Mouse (Mus musculus): ENCODE results near the gene Hadha.

The Hadha gene

DNA sequence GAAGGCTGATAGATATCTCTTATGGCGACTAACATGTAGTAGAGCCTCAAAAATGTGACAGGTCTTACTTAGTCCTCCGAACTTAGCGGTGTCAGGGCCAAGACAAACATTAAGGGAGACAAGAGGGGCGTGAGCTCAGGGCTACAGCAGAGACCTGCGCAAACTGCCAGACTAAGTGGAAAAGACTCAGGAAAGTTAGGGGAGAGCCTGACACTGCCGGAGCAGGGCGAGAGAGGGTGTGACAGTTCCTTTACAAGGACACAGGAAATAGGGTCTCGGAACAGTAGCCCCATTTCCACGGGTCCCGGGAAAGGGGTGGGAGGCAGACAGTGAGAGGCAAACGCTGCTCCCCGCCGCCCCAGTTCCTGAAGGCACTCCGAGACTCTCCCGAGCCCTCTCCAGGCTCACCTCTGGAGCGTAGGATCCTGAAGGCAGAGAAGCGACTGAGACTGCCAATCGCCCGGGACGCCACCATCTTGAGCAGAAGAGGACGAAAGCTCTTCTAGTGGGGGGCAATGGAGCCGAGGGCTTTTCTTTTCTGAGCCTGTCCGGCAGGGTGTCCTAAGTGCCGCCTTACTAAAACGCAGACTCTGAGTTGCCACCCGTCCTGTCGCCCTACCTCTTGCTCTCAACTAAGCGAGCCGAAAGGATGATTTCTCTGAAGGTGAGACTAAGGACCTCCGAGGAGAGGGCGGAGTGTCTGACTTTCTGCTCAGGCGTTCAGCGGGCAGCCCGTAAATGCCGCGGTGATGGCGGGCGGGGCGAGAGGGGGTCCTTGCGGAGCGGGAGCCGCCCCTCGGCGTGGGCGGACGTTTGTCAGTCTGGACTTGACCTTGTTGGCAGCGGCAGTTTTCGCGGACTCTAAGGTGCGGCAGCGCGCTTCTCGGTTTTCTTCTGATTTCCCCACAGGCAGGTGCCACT lies at the start of gene Hadha, which contains the start of gene Hadhb:
Gene Hadha, minus strand, starts transcription at position 689 of the 921 bp plus-strand sequence.
Gene Hadhb, plus strand, starts transcription at position 775 of the 921 bp plus-strand sequence.
- peak; percentile 95 for DNase-seq (ENCODE audit: low read depth)

DNA sequence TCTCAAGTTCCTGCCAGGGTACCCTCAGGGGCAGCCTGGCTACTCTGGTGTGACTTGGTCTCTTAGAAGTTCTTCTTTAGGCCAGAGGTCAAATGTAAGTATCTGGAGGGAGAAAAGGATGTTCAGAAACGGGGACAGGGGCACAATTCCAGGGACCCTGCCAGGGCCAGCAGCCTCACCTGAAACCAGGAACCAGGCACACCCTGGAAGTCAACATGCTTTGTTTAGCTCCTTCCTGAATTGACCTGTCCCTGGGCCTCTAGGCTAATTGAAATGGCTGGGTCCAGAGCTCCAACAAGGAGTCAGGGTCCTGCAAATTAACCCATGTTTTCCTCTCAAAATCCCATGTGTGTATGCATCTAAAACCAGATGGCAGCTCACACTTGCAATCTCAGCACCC lies 49.5 kb upstream of the Hadha start:
- no peak for DNase-seq (ENCODE audit: low read depth)

DNA sequence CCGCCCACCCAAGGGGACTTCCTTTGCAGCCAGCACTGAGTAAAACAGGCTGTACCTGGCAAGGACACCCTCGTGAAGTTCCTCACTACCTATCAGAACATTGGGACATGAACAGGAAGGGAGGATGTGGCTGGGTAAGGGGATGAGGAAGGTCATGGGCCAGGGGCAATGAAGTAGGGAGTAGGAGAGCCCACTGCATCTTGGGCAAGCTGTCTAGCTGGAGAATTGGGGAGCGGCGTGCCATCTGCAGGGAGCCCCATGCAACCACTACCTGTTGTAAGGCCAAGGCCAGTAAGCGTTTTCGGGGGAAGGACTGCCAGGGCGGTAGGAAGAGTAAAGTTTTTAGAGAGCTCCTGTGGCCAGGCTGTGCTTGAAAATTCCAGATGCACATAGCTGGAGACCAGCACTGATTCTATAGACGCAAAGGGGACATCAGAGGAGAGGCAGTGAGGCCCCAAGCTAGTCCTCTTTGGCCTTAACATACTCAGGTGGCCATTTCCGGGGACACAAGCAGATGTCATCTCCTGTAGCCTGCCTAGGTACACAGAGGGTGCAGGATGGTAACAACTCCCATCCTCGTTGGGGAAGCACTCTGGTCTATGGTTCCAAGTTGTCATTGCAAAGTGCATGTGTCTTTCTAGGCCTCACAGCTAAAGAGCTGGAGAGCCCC lies 48.4 kb upstream of the Hadha start:
- DNase-seq (ENCODE audit: low read depth): no peak

DNA sequence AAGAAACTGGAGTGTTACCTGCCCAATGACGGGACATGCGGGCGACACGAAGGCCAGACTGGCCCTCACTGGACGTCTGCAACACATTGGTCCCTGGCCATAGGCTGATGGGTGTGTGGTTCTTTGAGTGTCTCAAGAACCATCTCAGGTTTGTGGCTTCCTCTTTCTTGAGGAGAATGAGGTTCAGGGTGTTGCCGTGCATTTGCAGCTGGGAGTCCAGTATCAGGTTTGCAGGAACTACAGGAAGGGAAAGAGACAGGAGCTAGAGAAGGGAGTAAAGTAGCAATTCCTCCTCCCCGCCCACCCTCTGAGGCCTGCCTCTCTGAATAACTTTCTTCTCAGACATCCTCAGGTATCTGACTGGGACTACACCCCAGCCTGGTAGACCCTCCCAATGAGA lies 47.3 kb upstream of the Hadha start:
- no peak for DNase-seq (ENCODE audit: low read depth)

DNA sequence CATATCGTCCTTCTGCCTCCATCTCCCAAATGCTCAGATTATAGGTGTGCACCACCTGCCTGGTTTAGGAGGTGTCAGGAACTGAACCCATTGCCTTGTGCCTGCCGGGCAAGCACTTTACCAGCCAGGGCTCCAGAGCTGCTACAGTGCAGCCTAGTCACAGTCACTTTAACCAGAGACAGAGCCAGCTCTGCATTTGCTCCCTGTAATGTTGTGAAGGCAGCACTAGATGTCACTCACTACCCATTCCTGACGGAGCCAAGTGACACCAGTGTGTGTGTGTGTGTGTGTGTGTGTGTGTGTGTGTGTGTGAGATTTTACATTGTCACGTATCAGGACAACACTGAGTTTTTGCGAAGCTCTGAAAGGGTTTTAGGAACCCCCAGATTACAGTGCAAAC lies 46.6 kb upstream of the Hadha start:
- peak; percentile 65 for DNase-seq (ENCODE audit: low read depth)

DNA sequence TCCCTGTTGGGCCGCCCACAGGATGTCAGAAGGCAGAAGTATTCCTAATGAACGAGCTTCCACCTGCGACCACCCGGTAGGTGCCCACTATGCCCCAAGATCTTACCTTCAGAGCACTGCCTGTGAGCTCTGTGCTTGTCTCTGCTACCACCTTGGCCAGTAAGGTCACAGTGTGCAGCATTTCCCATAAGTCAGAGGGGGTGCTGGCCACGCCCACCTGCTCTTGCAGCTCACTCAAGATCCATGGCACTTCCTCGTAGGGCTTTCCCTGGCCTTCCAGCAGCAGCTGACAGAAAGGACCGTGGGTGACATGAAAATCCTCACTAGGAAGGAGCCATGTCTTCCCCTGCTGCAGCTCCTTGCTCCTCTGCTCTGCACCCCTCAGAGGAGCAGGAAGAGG lies 43.3 kb upstream of the Hadha start:
- DNase-seq (ENCODE audit: low read depth): no peak

DNA sequence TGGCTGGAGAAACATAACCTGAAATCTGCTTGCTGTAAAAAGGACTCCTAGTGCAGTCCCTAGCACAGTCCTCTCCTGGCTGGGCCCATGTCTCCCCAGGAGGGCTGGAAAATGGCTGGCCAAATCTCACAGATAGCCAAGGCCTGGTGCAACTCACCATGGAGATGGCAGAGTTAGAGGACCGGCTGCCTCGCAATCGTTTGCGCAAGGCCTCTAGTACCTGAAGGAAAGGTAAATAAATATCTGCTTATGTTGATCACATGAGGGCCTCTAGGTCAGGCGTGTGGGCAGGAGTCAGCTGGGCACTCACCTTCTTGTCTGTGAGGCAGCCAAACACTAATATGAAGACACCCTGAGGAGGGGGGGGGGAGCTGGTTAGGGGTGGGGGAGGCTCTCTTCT lies 40.4 kb upstream of the Hadha start:
- no peak for DNase-seq (ENCODE audit: low read depth)

DNA sequence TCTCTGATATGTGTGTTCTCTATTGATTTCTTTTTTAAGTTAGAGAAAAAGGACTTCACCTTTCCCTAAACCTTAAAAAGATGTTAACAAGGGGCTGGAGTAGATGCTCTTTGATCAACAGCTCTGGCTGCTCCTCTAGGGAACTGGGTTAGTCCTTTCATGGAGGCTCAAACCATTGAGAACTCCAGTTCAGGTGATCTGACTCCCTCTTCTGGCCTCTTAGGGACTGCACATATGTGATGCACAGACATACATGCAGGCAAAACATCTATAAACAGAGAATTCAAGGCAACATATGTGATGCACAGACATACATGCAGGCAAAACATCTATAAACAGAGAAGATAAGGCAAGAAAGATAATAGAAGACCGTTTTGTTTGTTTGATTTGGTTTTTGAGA lies 37.5 kb upstream of the Hadha start:
- peak; percentile 37 for DNase-seq (ENCODE audit: low read depth)

DNA sequence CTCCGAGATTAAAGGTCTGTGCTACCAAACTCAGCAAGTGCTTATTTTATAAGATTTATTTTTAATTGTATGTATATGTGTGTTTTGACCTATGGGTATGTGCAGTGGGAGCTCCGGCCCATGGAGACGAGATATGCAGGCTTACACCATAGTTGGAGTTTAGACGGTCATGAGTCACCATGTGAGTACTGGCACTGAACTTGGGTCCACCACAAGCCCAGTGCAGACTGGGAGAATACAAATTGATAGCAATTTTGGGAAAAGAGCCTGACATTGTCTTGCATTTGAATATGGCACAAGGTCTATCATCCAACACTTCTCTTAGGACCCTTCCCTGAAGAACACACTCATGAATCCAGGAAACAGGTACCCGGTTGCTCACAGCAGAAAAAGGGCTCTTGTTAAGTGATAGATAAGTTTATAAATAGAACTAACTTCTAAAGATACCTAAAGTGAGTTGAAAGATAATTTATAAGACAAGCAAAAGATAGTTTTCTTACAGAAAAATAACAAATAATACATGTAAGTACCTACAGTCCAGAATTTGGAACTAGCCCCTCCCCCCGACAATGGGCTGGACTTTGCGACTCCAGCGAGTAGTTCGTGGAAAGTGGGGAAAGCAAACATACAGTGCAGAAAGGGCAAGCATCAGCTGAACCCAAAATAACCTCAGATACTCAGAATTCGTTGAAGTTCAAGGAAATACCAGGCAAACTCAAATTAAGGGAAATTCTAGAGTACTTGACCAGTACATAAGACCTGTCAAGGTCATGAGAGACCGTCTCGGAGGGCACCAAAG lies 32.9 kb upstream of the Hadha start:
- peak; percentile 21 for DNase-seq (ENCODE audit: low read depth)

DNA sequence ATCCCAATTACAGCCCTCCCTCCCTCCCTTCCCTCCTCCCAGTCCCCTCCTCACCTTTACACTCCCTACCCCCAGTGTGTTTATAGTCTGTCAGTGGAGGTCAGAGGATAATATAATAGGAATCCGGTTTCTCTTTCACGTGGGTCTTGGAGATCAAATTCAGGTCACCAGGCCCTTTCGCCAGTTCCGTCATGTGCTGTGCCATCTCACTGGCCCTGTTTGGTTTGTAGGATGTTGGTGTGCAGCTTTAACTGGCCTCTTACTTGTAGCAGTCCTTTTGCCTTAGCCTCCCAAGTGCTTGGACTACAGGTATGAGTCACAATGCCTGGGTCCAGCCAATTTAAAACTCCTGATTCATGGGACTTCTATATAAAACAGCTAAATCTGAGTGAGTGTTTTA lies 20.8 kb upstream of the Hadha start:
- peak; percentile 55 for DNase-seq (ENCODE audit: low read depth)

DNA sequence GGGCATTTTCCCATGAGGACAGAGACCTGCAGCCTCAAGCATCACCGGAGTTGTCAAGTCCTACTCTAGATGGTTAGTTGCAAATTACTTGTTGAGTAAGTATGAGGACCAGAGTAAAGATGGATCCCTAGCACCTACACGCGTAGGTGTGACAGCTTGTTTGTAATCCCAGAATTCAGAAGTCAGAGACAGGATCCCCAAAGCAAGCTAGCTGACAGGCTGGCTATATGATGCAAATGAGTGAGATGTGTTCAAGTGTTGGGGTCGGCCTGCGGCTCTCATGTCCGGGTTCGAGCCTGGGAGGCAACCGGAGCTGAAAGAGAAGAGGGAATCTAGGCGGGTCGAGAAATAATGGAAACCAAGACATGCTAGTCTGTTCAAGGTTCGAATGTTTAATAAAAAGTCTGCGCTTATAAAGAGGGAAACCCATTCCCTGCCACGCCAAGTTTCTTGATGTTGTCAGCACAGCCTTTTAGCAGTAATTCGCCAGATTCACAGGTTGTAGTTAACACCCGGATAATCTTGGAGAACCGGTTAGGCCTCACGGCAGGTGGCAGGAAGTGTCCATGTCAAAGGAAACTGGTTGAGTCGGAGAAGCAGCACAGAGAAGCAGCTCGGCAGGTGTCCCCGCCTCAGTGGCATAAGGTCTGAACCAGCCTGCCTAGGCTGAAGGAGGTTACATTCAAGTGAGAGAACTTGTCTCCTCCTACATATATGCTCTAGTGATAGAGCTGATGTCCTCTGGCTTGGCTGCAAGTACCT lies 18.1 kb upstream of the Hadha start:
- no peak for DNase-seq (ENCODE audit: low read depth)

DNA sequence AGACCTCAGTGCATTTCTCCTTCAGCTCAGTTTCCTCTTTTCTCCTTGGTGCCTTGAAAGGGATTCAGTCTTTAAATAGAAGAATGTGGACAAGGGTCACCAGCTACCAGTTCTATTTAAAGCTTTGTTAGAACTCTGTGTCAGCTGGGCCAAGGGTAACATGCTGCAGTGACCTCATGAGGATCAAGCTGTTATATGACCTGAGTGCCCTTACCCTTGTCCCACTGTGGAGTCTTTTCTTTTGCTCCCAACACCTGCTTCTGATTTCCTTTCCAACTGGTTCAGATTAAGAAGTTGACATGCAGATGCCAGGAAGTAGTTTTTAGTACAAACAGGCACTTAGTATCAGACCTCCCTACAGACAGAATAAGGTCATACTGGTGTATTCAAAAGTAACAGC lies 17.2 kb upstream of the Hadha start:
- peak; percentile 6 for DNase-seq (ENCODE audit: low read depth)

DNA sequence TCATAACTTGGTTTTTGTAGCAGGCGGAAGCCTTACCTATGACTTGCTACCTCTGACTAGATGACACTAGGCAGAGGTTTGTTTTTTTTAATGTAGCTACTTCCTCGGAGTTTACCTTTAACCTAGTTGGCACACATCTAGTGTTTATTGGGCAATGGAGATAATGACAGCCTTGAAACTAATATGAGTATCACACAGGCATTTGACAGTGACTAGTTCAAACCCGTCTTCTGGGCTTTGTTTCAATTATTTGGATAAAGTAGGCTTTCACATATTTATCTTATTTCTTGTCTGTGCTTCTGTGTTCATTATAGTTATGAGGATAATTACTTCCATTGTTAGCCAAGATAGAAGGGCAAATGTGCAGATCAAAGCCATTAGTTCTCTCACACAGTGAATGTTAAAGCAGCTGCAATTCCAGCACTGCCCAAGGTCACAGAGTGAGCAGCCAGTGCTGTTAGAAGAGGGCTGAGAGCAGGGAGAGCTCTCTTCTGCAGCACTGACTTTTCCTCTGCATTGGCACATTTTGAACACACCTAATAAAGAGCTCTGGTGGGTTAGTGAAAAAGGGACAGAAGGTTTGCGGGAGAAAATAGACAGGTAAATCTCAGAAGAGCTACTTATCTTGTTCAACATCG lies 15.5 kb upstream of the Hadha start:
- no peak for DNase-seq (ENCODE audit: low read depth)

DNA sequence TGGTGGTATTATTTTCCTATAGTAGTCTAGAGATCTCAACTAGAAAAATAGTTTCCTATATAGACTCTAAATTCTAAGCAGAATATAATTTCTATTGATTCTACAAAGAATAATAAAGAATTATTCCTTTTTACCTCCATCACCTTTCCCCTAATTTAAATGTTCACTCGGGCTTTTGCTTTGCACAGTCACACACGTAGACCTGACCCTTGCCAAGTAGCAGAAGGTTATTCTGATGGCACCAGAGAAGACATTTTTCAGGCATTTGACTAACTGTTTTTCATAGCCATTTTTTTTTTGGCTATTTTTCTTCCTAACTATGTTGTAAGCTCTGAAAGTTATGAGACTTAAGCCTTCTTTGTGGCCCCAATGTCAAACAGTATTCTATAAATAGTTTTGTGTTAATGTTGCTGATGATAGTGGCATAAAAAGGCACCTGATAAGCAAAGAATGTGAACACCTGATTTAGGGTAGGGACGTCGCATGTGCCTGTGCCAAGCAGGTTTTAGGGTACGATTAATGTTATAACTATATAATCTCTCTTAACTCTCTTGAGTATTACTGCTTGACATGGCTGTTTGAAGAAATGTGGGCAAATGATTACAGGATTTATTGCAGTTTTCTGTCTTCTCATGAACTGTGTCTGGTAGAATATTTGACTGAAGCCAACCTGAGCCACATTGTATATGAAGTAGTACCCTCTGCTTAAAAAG lies 10.4 kb upstream of the Hadha start:
- DNase-seq (ENCODE audit: low read depth): no peak

DNA sequence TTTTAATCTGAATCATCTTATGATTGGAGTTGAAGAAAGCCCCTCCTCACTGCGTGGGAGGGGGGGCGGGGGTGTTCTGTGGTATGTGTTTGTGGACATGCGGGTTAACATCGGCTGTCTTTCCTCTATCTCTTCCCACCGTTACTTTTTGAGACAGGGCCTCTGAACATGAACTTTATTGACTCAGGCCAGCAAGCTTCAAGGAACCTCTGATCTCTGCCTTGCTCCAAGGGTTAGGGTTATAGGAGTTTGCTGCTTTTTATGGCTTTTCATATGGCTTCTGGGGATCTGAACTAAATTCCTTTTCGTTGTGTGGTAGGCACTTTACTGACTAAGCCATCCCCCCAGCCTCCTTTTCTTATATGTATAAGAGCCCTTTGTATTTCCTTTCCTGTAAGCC lies 7.4 kb upstream of the Hadha start:
- no peak for DNase-seq (ENCODE audit: low read depth)

DNA sequence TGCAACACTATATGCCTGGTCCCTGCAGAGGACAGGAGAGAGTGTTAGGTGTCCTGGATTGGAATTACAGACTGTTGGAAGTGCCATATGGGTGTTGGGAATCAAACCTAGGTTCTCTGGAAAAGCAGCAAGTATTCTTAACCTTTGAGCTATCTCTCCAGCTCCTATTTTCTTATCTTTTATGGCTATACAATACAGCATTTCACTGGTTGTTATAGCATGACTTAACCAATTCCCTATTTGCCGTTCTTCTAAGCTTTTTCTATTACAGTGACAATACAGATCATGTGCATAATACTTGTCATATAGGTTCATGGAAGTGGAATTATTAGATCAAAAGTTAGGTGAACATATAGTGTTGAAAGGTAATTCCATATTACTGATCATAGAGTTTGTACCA lies 6.9 kb upstream of the Hadha start:
- DNase-seq (ENCODE audit: low read depth): no peak

DNA sequence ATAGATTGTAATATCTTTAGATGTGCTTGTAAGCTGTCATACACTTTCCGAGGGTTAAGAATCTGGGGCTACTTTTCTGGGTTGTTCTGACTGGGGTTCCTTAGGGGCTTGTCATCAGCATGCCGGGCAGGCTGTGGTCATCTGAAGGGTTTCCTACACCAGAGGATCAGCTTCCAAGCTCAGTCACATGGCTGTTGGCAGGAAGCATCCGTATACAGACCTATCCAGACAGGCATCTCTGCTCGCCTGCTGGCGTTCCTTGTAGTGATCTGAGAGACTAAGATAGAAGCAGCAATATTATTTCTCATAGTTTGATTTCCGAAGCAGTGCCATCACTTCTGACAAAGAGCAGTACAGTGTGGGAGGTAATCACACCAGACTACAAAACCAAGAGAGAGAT lies 4.6 kb upstream of the Hadha start:
- DNase-seq (ENCODE audit: low read depth): no peak

DNA sequence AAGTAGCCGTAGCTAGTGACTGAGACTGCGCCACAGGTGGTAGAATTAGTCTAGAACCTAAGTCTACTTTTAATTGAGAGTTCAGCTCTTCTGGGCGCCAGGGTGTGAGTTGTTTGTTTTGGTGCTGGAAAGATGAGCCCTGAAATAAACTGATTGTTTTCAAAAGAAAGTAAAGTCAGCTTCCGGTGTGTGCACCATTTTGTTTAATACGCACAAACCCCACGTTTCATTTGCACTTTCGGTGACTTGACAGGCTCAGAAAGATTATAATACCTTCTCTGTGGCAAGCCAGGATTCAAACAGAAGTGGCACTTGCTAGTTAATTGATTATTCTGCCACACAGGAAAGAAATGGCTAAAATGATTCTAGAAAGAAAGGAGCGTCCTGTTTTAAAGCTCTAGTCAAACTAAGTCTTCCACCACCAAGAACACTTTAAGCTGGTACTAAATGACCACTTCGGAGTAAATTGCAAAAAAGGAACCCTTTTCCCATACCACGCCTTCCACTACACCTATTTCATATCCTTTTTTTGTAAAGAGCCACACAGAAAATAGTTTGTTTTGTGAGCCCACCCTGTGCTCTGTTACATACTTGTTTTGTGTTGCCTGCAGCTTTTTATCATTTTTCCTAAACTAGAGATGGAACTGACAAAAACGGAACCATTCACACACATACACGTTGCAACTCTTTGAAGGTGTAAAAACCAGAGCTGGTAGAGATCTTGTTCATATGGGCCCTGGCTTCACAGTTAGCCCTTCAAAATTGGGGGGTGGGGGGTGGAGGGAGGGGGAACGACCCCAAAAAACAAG lies 1.1 kb upstream of the Hadha start:
- DNase-seq (ENCODE audit: low read depth): no peak

DNA sequence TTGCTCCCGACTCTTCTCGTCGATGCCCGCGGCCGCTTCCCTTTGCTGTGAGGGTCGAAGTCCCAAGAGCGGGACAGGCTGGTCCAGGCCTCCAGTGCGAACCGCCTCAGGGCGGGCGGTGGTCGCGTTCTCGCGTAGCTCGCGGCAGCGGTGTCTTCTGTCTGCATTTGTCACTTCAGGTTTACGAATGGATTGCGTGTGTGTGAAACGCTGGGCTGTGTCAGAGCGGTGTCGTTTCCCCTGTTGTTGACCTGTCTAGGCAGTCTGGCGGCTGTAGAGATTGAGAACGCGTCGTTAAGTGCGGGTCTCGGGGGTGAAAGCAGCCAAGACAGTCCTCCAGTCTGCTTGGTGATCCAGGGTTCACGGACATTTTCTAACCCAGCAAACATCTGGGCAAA lies 432 bp upstream of the Hadha start:
- no peak for DNase-seq (ENCODE audit: low read depth)

DNA sequence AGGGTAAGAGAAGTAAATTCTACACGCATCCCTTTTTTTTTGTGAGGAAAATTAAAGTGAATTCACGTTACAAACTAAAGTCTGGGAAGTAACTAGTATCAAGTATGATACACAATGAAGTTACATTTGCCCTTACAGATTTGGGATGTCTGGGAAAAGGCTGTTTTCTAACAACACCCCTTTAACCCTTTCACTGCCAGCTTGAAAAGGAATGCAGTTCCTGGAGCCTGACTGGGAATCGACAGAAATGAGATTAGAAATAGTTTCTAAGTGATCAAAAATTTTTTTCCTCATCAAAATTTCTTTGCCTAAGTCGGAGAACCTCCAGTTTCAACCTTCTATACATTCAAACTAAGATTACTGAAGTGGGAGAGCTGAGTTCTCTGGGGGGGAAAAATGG lies 949 bp downstream of the Hadha start:
- peak; percentile 68 for DNase-seq (ENCODE audit: low read depth)

Data from NIH3T3 (cell line).